Mouse (Mus musculus) urinary bladder, postnatal 14 days (tissue): ENCODE results near the gene Kat5.

Experiments
- DNase-seq: peaks from one replicate; pipeline ENCODE4 v3.0.0; 2021; ENCODE audit warnings: low spot score

The Kat5 gene

GRCm38 (mm10) chr19:5570353-5571246 is 39.4 kb downstream of the Kat5 start:
- no peak for DNase-seq

GRCm38 (mm10) chr19:5569521-5569920 is 40.5 kb downstream of the Kat5 start:
- DNase-seq = no peak

GRCm38 (mm10) chr19:5568470-5569140 is 41.4 kb downstream of the Kat5 start:
- peak; percentile 85 for DNase-seq

- DNase-seq = peak; percentile 89
Measured at GRCm38 (mm10) chr19:5567534-5568469, 42.2 kb downstream of the Kat5 start, which contains the start of gene Ap5b1. Ap5b1 (plus strand) TSS chr19:5568025.

GRCm38 (mm10) chr19:5567180-5567533 is 42.9 kb downstream of the Kat5 start:
- DNase-seq = peak; percentile 31

GRCm38 (mm10) chr19:5566316-5566715 is 43.7 kb downstream of the Kat5 start:
- no peak for DNase-seq

GRCm38 (mm10) chr19:5562776-5563175 is 47.3 kb downstream of the Kat5 start:
- no peak for DNase-seq

GRCm38 (mm10) chr19:5561886-5562285 is 48.2 kb downstream of the Kat5 start:
- DNase-seq = no peak

GRCm38 (mm10) chr19:5561252-5561790 is 48.7 kb downstream of the Kat5 start:
- DNase-seq = no peak

- DNase-seq = peak; percentile 86
Measured at GRCm38 (mm10) chr19:5560457-5561041, 49.5 kb downstream of the Kat5 start, which contains the start of gene Ovol1. Ovol1 (minus strand) TSS chr19:5560646.

GRCm38 (mm10) chr19:5559631-5560456 is 50.2 kb downstream of the Kat5 start:
- DNase-seq = no peak

- DNase-seq = no peak
Measured at GRCm38 (mm10) chr19:5559229-5559628, 50.8 kb downstream of the Kat5 start.

- no peak for DNase-seq
Measured at GRCm38 (mm10) chr19:5558770-5559169, 51.3 kb downstream of the Kat5 start.

GRCm38 (mm10) chr19:5558169-5558568 is 51.9 kb downstream of the Kat5 start:
- no peak for DNase-seq

- DNase-seq = peak; percentile 42
Measured at GRCm38 (mm10) chr19:5554212-5554611, 55.8 kb downstream of the Kat5 start.

GRCm38 (mm10) chr19:5553802-5554201 is 56.2 kb downstream of the Kat5 start:
- DNase-seq = no peak
